Mouse (Mus musculus): Measurements from ENCODE around the gene Cby3. TPM values are rescaled to one million over a fixed set of nuclear protein-coding genes. Genes with fewer than 3 reads are reported as not detected.
"Not testable (repeated sequence)": the region's sequence is repeated elsewhere in the genome, so short reads cannot be mapped to it uniquely, and the experiment has no call there.

Cby3 gene
- 0.55 and 1.8 TPM in 2 replicates for polyA plus RNA-seq (2015; fragmentation: Nextera tagmentation; extraction: Ambion mirVana)

DNA sequence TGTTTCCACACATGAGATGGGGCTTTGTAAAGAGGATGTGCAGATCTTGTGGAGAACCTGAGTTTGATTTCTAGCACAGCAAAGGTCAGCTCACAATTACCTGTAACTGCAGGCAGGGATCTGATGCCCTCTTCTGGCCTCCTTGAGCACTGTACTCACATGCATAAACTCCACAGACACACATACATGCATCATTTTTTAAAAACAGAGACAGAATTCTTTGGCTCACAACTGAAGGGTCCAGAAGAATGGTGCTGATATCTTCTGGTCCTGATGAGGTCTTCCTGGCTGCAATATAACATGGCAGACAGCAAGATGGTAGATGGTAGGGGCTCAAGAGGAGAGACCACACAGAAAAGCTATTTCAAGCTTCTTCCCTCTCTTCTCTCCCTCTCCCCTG, at the start of gene Cby3:
Cby3 (plus strand) TSS at position 301 of the 400 bp plus-strand sequence.
- Histone ChIP-seq H3K27ac (replicated peaks) (no peak within 1 kb of the TSS), H3K9ac (replicated peaks) (no peak within 1 kb of the TSS), H3K9me3 (replicated peaks) (no peaks in the 10 kb centered on the region), H3K4me3 (replicated peaks) (no peak within 1 kb of the TSS), H3K4me1 (peaks cover 10% of the 10 kb centered on the region; the same call in 1 of the 2 replicates), H3K27me3 (replicated peaks) (0 out of 2 replicates have a peak, but pooled peaks cover 4% of the 10 kb centered on the region), H3K36me3 (no peaks in the 10 kb centered on the region), H3K4me2 (no peak within 1 kb of the TSS)
- no peak for ATAC-seq (ENCODE audit: low FRiP score)

DNA sequence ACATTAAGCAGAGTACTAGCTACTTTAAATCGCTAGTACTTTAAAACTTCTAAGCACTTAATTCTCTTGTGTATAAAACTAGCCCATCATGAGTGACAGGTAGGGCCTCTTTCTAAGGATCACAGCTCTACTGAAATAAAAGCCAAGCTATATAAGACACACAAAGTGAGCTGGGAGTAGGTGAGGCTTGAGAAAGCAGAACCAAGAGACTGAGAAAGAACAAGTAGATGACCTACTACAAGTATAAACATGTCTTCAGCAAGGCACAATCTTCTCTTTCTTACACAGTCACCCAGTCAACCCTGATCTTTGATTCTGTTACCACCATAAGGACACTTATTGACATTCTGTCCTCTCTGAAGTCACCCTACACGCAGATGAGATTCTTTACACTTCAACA, 41.5 kb upstream of the Cby3 start:
- H3K36me3 ChIP-seq, result peaks cover 22% of the 10 kb centered on the region
- no peak for ATAC-seq (ENCODE audit: low FRiP score)
- H3K27ac ChIP-seq (replicated peaks), result no peak overlapping the region
- peaks cover 5% of the 10 kb centered on the region; the same call in 1 of the 2 replicates for H3K4me1 ChIP-seq
- no peaks in the 10 kb centered on the region for H3K9me3 ChIP-seq (replicated peaks)
- H3K4me2 ChIP-seq, result no peak overlapping the region
- no peaks in the 10 kb centered on the region for H3K27me3 ChIP-seq (replicated peaks)
- H3K9ac ChIP-seq (replicated peaks), result no peak overlapping the region
- no peak overlapping the region for H3K4me3 ChIP-seq (replicated peaks)
- WGBS, result 81% methylated on average over 2 of the region's 2 CpGs

DNA sequence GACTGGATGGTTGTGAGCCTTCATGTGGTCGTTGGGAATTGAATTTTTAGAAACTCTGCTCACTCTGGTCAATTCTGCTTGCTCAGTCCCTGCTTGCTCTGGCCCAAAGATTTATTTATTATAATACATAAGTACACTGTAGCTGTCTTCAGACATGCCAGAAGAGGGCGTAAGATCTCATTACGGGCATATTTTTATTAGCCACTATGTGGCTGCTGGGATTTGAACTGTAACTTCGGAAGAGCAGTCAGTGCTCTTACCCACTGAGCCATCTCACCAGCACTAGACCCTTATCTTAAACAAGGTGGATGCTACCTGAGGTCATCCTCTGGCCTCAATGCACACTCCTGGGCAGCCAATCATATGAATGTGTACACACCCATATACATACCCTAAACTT, 34.9 kb upstream of the Cby3 start:
- not testable (repeated sequence) for H3K27ac ChIP-seq (replicated peaks); H3K9me3 ChIP-seq (replicated peaks); ATAC-seq (ENCODE audit: low FRiP score); H3K27me3 ChIP-seq (replicated peaks); H3K9ac ChIP-seq (replicated peaks); H3K4me3 ChIP-seq (replicated peaks); H3K4me2 ChIP-seq; H3K36me3 ChIP-seq
- 87% methylated on average over 4 of the region's 4 CpGs for WGBS
- H3K4me1 ChIP-seq, result peaks cover 30% of the 10 kb centered on the region

DNA sequence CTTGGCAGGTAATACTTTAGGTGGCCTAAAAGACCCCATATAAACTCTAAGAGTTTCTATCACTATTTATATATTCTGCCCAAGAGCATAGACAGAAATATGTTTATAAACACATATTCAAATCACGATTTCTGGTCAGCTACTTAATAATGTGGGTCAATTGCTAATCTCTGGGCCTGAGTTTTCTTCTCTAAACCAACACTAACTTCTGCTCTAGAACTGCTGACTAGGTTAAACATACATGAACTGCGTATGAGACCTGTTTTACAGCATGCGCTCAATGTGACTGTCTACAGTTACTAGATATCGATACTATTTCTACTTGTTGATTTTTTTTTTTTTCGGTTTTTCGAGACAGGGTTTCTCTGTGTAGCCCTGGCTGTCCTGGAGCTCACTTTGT, 33.0 kb upstream of the Cby3 start:
- H3K27me3 ChIP-seq (replicated peaks), result no peaks in the 10 kb centered on the region
- WGBS, result 90% methylated on average over 6 of the region's 6 CpGs
- no peak overlapping the region for H3K4me2 ChIP-seq

GRCm38 (mm10) chr11:50322345-50322744, 31.9 kb upstream of the Cby3 start:
- H3K27ac ChIP-seq (replicated peaks), result no peak overlapping the region
- peak overlapping the region; percentile 75; the same call in 1 of the 2 replicates for H3K4me2 ChIP-seq
- no peak overlapping the region for H3K9ac ChIP-seq (replicated peaks)
- no peaks in the 10 kb centered on the region for H3K27me3 ChIP-seq (replicated peaks)
- no peaks in the 10 kb centered on the region for H3K9me3 ChIP-seq (replicated peaks)
- peaks cover 6% of the 10 kb centered on the region; the same call in 1 of the 2 replicates for H3K36me3 ChIP-seq
- H3K4me1 ChIP-seq, result peaks cover 39% of the 10 kb centered on the region
- no peak overlapping the region for H3K4me3 ChIP-seq (replicated peaks)
- ATAC-seq (ENCODE audit: low FRiP score), result no peak

More for the DNA sequence above, 33.0 kb upstream of the Cby3 start:
- ATAC-seq (ENCODE audit: low FRiP score), result no peak
- no peak overlapping the region for H3K4me3 ChIP-seq (replicated peaks)
- H3K36me3 ChIP-seq, result peaks cover 6% of the 10 kb centered on the region; the same call in 1 of the 2 replicates
- H3K9ac ChIP-seq (replicated peaks), result no peak overlapping the region
- H3K9me3 ChIP-seq (replicated peaks), result no peaks in the 10 kb centered on the region
- H3K4me1 ChIP-seq, result peaks cover 33% of the 10 kb centered on the region
- no peak overlapping the region for H3K27ac ChIP-seq (replicated peaks)

GRCm38 (mm10) chr11:50323843-50324242, 30.4 kb upstream of the Cby3 start:
- Histone ChIP-seq H3K4me1 (peaks cover 37% of the 10 kb centered on the region), H3K27me3 (replicated peaks) (no peaks in the 10 kb centered on the region), H3K9ac (replicated peaks) (peak overlapping the region; percentile 90), H3K9me3 (replicated peaks) (no peaks in the 10 kb centered on the region), H3K36me3 (peaks cover 4% of the 10 kb centered on the region; the same call in 1 of the 2 replicates), H3K27ac (replicated peaks) (no peak overlapping the region), H3K4me3 (replicated peaks) (peak overlapping the region; percentile 99), H3K4me2 (peak overlapping the region; percentile 75)
- 44% methylated on average over 1 of the region's 1 CpGs for WGBS
- no peak for ATAC-seq (ENCODE audit: low FRiP score)

GRCm38 (mm10) chr11:50324751-50325471, 29.4 kb upstream of the Cby3 start:
- Histone ChIP-seq H3K27me3 (replicated peaks) (no peaks in the 10 kb centered on the region), H3K4me2 (peak overlapping the region; percentile 75), H3K9me3 (replicated peaks) (no peaks in the 10 kb centered on the region), H3K4me1 (peaks cover 37% of the 10 kb centered on the region), H3K4me3 (replicated peaks) (peak overlapping the region; percentile 99), H3K36me3 (no peaks in the 10 kb centered on the region), H3K27ac (replicated peaks) (peak overlapping the region; percentile 91), H3K9ac (replicated peaks) (peak overlapping the region; percentile 90)
- peak; percentile 67 for ATAC-seq (ENCODE audit: low FRiP score)
- WGBS, result under 1% methylated on average over 33 of the region's 34 CpGs

GRCm38 (mm10) chr11:50325496-50326301, 28.6 kb upstream of the Cby3 start, which contains the start of gene Canx:
Gene Canx (minus strand): TSS chr11:50325673.
- Histone ChIP-seq H3K4me1 (peaks cover 37% of the 10 kb centered on the region), H3K36me3 (no peaks in the 10 kb centered on the region), H3K4me2 (peak within 1 kb of the TSS; percentile 75), H3K4me3 (replicated peaks) (peak within 1 kb of the TSS; percentile 99), H3K9ac (replicated peaks) (peak within 1 kb of the TSS; percentile 90), H3K9me3 (replicated peaks) (no peaks in the 10 kb centered on the region), H3K27me3 (replicated peaks) (no peaks in the 10 kb centered on the region), H3K27ac (replicated peaks) (peak within 1 kb of the TSS; percentile 91)
- ATAC-seq (ENCODE audit: low FRiP score), result peak; percentile 99
- WGBS, result under 1% methylated on average over 64 of the region's 64 CpGs

- 5% methylated on average over 7 of the region's 7 CpGs for WGBS
- H3K9ac ChIP-seq (replicated peaks), result peak overlapping the region; percentile 74
Measured at GRCm38 (mm10) chr11:50326302-50326966, 27.8 kb upstream of the Cby3 start.

DNA sequence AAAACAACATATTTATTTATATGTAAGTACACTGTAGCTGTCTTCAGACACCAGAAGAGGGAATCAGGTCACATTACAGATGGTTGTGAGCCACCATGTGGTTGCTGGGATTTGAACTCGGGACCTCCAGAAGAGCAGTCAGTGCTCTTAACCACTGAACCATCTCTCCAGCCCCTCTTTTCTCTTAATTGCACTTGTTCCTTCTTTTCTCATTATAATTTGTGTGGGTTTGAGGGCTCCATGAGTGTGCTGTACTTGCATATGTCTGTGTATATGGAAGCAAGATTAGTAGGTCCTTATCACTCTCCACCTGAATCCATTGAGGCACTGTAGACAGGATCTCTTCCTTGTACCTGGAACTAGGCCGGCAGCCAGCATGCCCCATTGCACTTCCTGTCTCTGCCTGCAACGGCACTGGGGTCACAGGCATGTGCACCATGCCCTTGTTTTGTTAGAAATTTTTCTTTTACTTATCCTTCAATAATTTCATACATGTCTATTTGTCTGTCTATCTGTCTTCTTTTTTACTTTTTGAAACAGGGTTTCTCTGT, 26.1 kb upstream of the Cby3 start:
- Histone ChIP-seq H3K27ac (replicated peaks) (no peak overlapping the region), H3K4me1 (peaks cover 21% of the 10 kb centered on the region), H3K4me2 (no peak overlapping the region), H3K36me3 (no peaks in the 10 kb centered on the region), H3K4me3 (replicated peaks) (no peak overlapping the region), H3K9me3 (replicated peaks) (no peaks in the 10 kb centered on the region), H3K27me3 (replicated peaks) (no peaks in the 10 kb centered on the region), H3K9ac (replicated peaks) (no peak overlapping the region)
- ATAC-seq (ENCODE audit: low FRiP score), result no peak
- 90% methylated on average over 3 of the region's 3 CpGs for WGBS

More at GRCm38 (mm10) chr11:50326302-50326966, 27.8 kb upstream of the Cby3 start:
- H3K27ac ChIP-seq (replicated peaks), result peak overlapping the region; percentile 90
- peak overlapping the region; percentile 99 for H3K4me3 ChIP-seq (replicated peaks)
- peak overlapping the region; percentile 60 for H3K4me2 ChIP-seq
- H3K36me3 ChIP-seq, result no peaks in the 10 kb centered on the region
- no peaks in the 10 kb centered on the region for H3K9me3 ChIP-seq (replicated peaks)
- ATAC-seq (ENCODE audit: low FRiP score), result no peak
- no peaks in the 10 kb centered on the region for H3K27me3 ChIP-seq (replicated peaks)
- H3K4me1 ChIP-seq, result peaks cover 37% of the 10 kb centered on the region

DNA sequence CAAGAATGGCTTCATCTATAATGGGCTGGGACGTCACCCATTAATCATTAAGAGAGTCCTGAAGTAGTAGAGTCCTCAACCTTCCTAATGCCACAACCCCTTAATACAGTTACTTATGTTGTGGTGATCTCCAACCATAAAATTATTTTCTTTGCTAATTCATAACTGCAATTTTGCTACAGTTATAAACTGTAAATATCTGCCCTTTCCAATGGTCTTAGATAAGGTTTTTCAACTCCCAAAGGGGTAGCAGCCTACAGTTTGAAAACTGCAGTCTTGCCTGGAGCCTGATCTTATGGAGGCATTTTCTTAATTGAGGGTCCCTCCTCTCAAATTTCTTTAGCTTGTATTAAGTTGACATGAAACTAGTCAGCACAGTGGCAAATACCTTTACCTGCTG, 24.9 kb upstream of the Cby3 start:
- peaks cover 9% of the 10 kb centered on the region for H3K4me1 ChIP-seq
- H3K4me3 ChIP-seq (replicated peaks), result no peak overlapping the region
- H3K27ac ChIP-seq (replicated peaks), result no peak overlapping the region
- no peak overlapping the region for H3K4me2 ChIP-seq
- H3K9me3 ChIP-seq (replicated peaks), result no peaks in the 10 kb centered on the region
- no peak overlapping the region for H3K9ac ChIP-seq (replicated peaks)
- WGBS, result 94% methylated on average over 1 of the region's 1 CpGs
- no peak for ATAC-seq (ENCODE audit: low FRiP score)
- H3K27me3 ChIP-seq (replicated peaks), result no peaks in the 10 kb centered on the region
- H3K36me3 ChIP-seq, result no peaks in the 10 kb centered on the region

All from neural tube, embryonic 15.5 days (tissue).